Mouse (Mus musculus) myocyte (in vitro differentiated cells): Measurements from ENCODE around the gene Fndc11. TPM values are rescaled to one million over a fixed set of nuclear protein-coding genes. Genes with fewer than 3 reads are reported as not detected.
A peak's percentile ranks its signal among the peaks of the same experiment; 100 is the strongest.

ENCODE experiments used
- H3K27me3 ChIP-seq: one replicate; pipeline ENCODE4 v1.6.1; 2011; ENCODE audit not compliant: control insufficient read depth, insufficient read depth, insufficient read length
- H3K36me3 ChIP-seq: one replicate; pipeline ENCODE4 v1.6.1; 2011; ENCODE audit not compliant: control insufficient read depth, insufficient read depth
- H3K4me2 ChIP-seq: one replicate; pipeline ENCODE4 v1.6.1; 2011; ENCODE audit warnings: low read depth, control low read depth
- H3K4me3 ChIP-seq: one replicate; pipeline ENCODE4 v1.5.1; 2011; ENCODE audit warnings: mild to moderate bottlenecking, control low read depth, moderate library complexity
- H3K79me2 ChIP-seq: one replicate; pipeline ENCODE4 v1.6.1; 2011; ENCODE audit not compliant: control insufficient read depth, insufficient read depth
- H3ac ChIP-seq: one replicate; pipeline ENCODE4 v1.6.1; 2011; ENCODE audit not compliant: control insufficient read depth, insufficient read length
- CEBPB ChIP-seq: IDR thresholded peaks from 2 replicates; pipeline ENCODE4 v1.6.1; 2011; ENCODE audit warnings: mild to moderate bottlenecking, moderate library complexity; ENCODE audit not compliant: poor library complexity, insufficient read depth, severe bottlenecking
- E2F4 ChIP-seq: IDR thresholded peaks from one replicate; pipeline ENCODE4 v1.6.1; 2011; ENCODE audit warnings: mild to moderate bottlenecking, control low read depth, moderate library complexity; ENCODE audit not compliant: insufficient read depth
- MAX ChIP-seq: IDR thresholded peaks from one replicate; pipeline ENCODE4 v1.6.1; 2011; ENCODE audit warnings: low read depth, mild to moderate bottlenecking, control low read depth
- MYOD1 ChIP-seq, 3 experiments: IDR thresholded peaks; one replicate each; pipeline ENCODE4 v1.6.1; 2011; ENCODE audit warnings: control low read depth in 2 of 3, low read depth in 2 of 3, mild to moderate bottlenecking in 2 of 3, moderate library complexity in 1 of 3; ENCODE audit not compliant: insufficient read length in 2 of 3, control insufficient read depth in 1 of 3
- MYOG ChIP-seq, 3 experiments: IDR thresholded peaks; one replicate each; pipeline ENCODE4 v1.6.1; 2011; ENCODE audit warnings: control low read depth in 2 of 3, low read depth in 2 of 3, mild to moderate bottlenecking in 2 of 3; ENCODE audit not compliant: insufficient read length in 2 of 3, control insufficient read depth in 1 of 3, insufficient read depth in 1 of 3
- POLR2A ChIP-seq: IDR thresholded peaks from one replicate; pipeline ENCODE4 v1.6.1; 2011; ENCODE audit warnings: low read depth, mild to moderate bottlenecking, control low read depth, moderate library complexity; ENCODE audit not compliant: insufficient read length
- POLR2AphosphoS2 ChIP-seq: IDR thresholded peaks from one replicate; pipeline ENCODE4 v1.6.1; 2011; ENCODE audit warnings: low read depth, control low read depth; ENCODE audit not compliant: insufficient read length
- REST ChIP-seq: IDR thresholded peaks from one replicate; pipeline ENCODE4 v1.6.1; 2011; ENCODE audit warnings: mild to moderate bottlenecking, control low read depth, moderate library complexity; ENCODE audit not compliant: insufficient read depth, insufficient read length
- SRF ChIP-seq: IDR thresholded peaks from one replicate; pipeline ENCODE4 v1.6.1; 2011; ENCODE audit warnings: low read depth; ENCODE audit not compliant: control insufficient read depth, insufficient read length
- TCF12 ChIP-seq: IDR thresholded peaks from one replicate; pipeline ENCODE4 v1.6.1; 2011; ENCODE audit warnings: mild to moderate bottlenecking, control low read depth; ENCODE audit not compliant: poor library complexity, insufficient read depth, severe bottlenecking
- TCF3 ChIP-seq: IDR thresholded peaks from one replicate; pipeline ENCODE4 v1.6.1; 2011; ENCODE audit warnings: low read depth, control low read depth; ENCODE audit not compliant: insufficient read length
- USF1 ChIP-seq: IDR thresholded peaks from one replicate; pipeline ENCODE4 v1.6.1; 2011; ENCODE audit warnings: low read depth, mild to moderate bottlenecking, control low read depth, moderate library complexity
- polyA plus RNA-seq: library from polyadenylated mRNA; unstranded; fragments of >200 nt; fragmentation: generic; extraction: Trizol; gene quantifications from one replicate; pipeline ENCODE4 v1.2.1, GENCODE M21; 2012; ENCODE audit warnings: missing spikeins

Fndc11 gene
- polyA plus RNA-seq, 1 experiment: not detected

- Histone ChIP-seq H3K27me3 (no peaks in the 10 kb centered on the region), H3ac (no peak overlapping the region), H3K79me2 (peaks cover 5% of the 10 kb centered on the region), H3K36me3 (no peaks in the 10 kb centered on the region), H3K4me3 (peak overlapping the region; percentile 71), H3K4me2 (peak overlapping the region; percentile 88)
- TF ChIP-seq USF1: no peak
- no peak for TF ChIP-seq CEBPB
- no peak for TF ChIP-seq POLR2A
- TF ChIP-seq TCF3: no peak
- TF ChIP-seq REST: no peak
- TF ChIP-seq E2F4: no peak
- no peak for TF ChIP-seq POLR2AphosphoS2
- no peak for TF ChIP-seq MYOD1 (IDR thresholded peaks at IDR 0.05; ENCODE audit: control insufficient read depth in 1 of 3, insufficient read length in 2 of 3, low read depth in 2 of 3)
- TF ChIP-seq MAX: no peak
- TF ChIP-seq TCF12: no peak
- no peak for TF ChIP-seq MYOG (IDR thresholded peaks at IDR 0.05; ENCODE audit: control insufficient read depth in 1 of 3, insufficient read depth in 1 of 3, insufficient read length in 2 of 3, low read depth in 2 of 3)
- TF ChIP-seq SRF: no peak
These were observed 21.1 kb downstream of the Fndc11 start for GRCm38 (mm10) chr2:181240806-181241440.

- no peak within 1 kb of the TSS for H3ac ChIP-seq
- TF ChIP-seq REST (no peak), POLR2A (peak; percentile 76), POLR2AphosphoS2 (peak; percentile 80)
- H3K4me2 ChIP-seq: peak within 1 kb of the TSS; percentile 88
- H3K27me3 ChIP-seq: no peaks in the 10 kb centered on the region
- peak within 1 kb of the TSS; percentile 71 for H3K4me3 ChIP-seq
- H3K36me3 ChIP-seq: no peaks in the 10 kb centered on the region
- peaks cover 5% of the 10 kb centered on the region for H3K79me2 ChIP-seq
These were observed 21.9 kb downstream of the Fndc11 start, which contains the start of gene Helz2 for GRCm38 (mm10) chr2:181241602-181242313. Helz2 (minus strand) TSS chr2:181242027.

- Histone ChIP-seq H3K36me3 (no peaks in the 10 kb centered on the region), H3K4me3 (peak overlapping the region; percentile 71), H3K27me3 (no peaks in the 10 kb centered on the region), H3K79me2 (peaks cover 5% of the 10 kb centered on the region), H3K4me2 (peak overlapping the region; percentile 88), H3ac (no peak overlapping the region)
- TF ChIP-seq POLR2A (no peak), USF1 (no peak), POLR2AphosphoS2 (no peak), MYOD1 (IDR thresholded peaks at IDR 0.05; ENCODE audit: control insufficient read depth in 1 of 3, insufficient read length in 2 of 3, low read depth in 2 of 3) (no peak), E2F4 (no peak), SRF (no peak)
These were observed 22.5 kb downstream of the Fndc11 start for GRCm38 (mm10) chr2:181242314-181242665.

GRCm38 (mm10) chr2:181243706-181244394, 24.0 kb downstream of the Fndc11 start:
- no peaks in the 10 kb centered on the region for H3K36me3 ChIP-seq
- no peak for TF ChIP-seq REST
- TF ChIP-seq USF1: no peak
- no peak for TF ChIP-seq MAX
- TF ChIP-seq TCF3: no peak
- TF ChIP-seq POLR2AphosphoS2: no peak
- no peak for TF ChIP-seq MYOD1 (IDR thresholded peaks at IDR 0.05; ENCODE audit: control insufficient read depth in 1 of 3, insufficient read length in 2 of 3, low read depth in 2 of 3)
- no peak for TF ChIP-seq SRF
- TF ChIP-seq TCF12: no peak
- TF ChIP-seq E2F4: no peak
- TF ChIP-seq MYOG (IDR thresholded peaks at IDR 0.05; ENCODE audit: control insufficient read depth in 1 of 3, insufficient read depth in 1 of 3, insufficient read length in 2 of 3, low read depth in 2 of 3): no peak
- no peak for TF ChIP-seq POLR2A
- TF ChIP-seq CEBPB: no peak

GRCm38 (mm10) chr2:181245031-181245430, 25.2 kb downstream of the Fndc11 start:
- Histone ChIP-seq H3K4me3 (no peak overlapping the region), H3K79me2 (peaks cover 5% of the 10 kb centered on the region), H3ac (no peak overlapping the region), H3K27me3 (no peaks in the 10 kb centered on the region), H3K4me2 (no peak overlapping the region), H3K36me3 (no peaks in the 10 kb centered on the region)
- TF ChIP-seq TCF3 (no peak), USF1 (no peak), TCF12 (no peak), CEBPB (no peak), MYOD1 (IDR thresholded peaks at IDR 0.05; ENCODE audit: control insufficient read depth in 1 of 3, insufficient read length in 2 of 3, low read depth in 2 of 3) (no peak), MAX (no peak), POLR2AphosphoS2 (no peak), MYOG (IDR thresholded peaks at IDR 0.05; ENCODE audit: control insufficient read depth in 1 of 3, insufficient read depth in 1 of 3, insufficient read length in 2 of 3, low read depth in 2 of 3) (no peak), SRF (no peak), POLR2A (no peak), REST (no peak), E2F4 (no peak)

More at GRCm38 (mm10) chr2:181243706-181244394, 24.0 kb downstream of the Fndc11 start:
- H3ac ChIP-seq: no peak overlapping the region
- H3K27me3 ChIP-seq: no peaks in the 10 kb centered on the region
- H3K79me2 ChIP-seq: peaks cover 5% of the 10 kb centered on the region
- no peak overlapping the region for H3K4me3 ChIP-seq
- peak overlapping the region; percentile 55 for H3K4me2 ChIP-seq
